Mouse (Mus musculus) intestine, embryonic 14.5 days (tissue): ENCODE measurements around the gene Chn2. TPM values are rescaled to one million over a fixed set of nuclear protein-coding genes. Genes with fewer than 3 reads are reported as not detected.

Experiments used
- ATAC-seq: fragments of 200-750 bp; cut with Nextera tagmentation; replicated peaks from 2 replicates; pipeline ENCODE4 v1.8.0; 2017; ENCODE audit warnings: low read depth, moderate number of reproducible peaks, moderate TSS enrichment, moderate library complexity; ENCODE audit not compliant: low FRiP score, low TSS enrichment
- DNase-seq: peaks from one replicate; pipeline ENCODE4 v3.0.0-alpha.2; 2018; ENCODE audit warnings: low spot score
- H3K27ac ChIP-seq: fragments of 300-500 bp; sonication (generic); 2 replicates; pipeline ENCODE4 v1.5.1; 2014; ENCODE audit warnings: low read depth, mild to moderate bottlenecking, control low read depth
- H3K27me3 ChIP-seq: fragments of 300-500 bp; sonication (generic); replicated peaks from 2 replicates; pipeline ENCODE4 v1.6.1; 2014; ENCODE audit warnings: low read length, control low read depth; ENCODE audit not compliant: control insufficient read depth, insufficient read depth
- H3K36me3 ChIP-seq: fragments of 300-500 bp; sonication (generic); 2 replicates; pipeline ENCODE4 v1.6.1; 2014; ENCODE audit warnings: low read length, control low read depth; ENCODE audit not compliant: control insufficient read depth, insufficient read depth
- H3K4me1 ChIP-seq: fragments of 300-500 bp; sonication (generic); replicated peaks from 2 replicates; pipeline ENCODE4 v1.6.1; 2014; ENCODE audit warnings: low read length, control low read depth, mixed read lengths; ENCODE audit not compliant: control insufficient read depth, insufficient read depth
- H3K4me2 ChIP-seq: fragments of 300-500 bp; sonication (generic); 2 replicates; pipeline ENCODE4 v1.6.1; 2014; ENCODE audit warnings: low read length
- H3K4me3 ChIP-seq: fragments of 300-500 bp; sonication (generic); 2 replicates; pipeline ENCODE4 v1.5.1; 2014; ENCODE audit warnings: low read depth, low read length, control low read depth, mixed read lengths
- H3K9ac ChIP-seq: fragments of 300-500 bp; sonication (generic); 2 replicates; pipeline ENCODE4 v1.6.1; 2014; ENCODE audit warnings: mild to moderate bottlenecking, low read length
- H3K9me3 ChIP-seq: fragments of 300-500 bp; sonication (generic); 2 replicates; pipeline ENCODE4 v1.6.1; 2016; ENCODE audit warnings: low read length, control low read depth; ENCODE audit not compliant: control insufficient read depth
- WGBS: fragments of 180-500 bp; shearing (Covaris S2); extraction: QIAGEN DNeasy Blood & Tissue Kit; methylation state at CpG from one replicate; pipeline ENCODE4 v1.1.7; 2014; 5-methylcytosine and 5-hydroxymethylcytosine counted together
- polyA plus RNA-seq: library from polyadenylated mRNA; unstranded; fragments of >200 nt; fragmentation: Nextera tagmentation; extraction: Ambion mirVana; gene quantifications from 2 replicates; pipeline ENCODE4 v1.2.1, GENCODE M21; 2014

Chn2 gene
- polyA plus RNA-seq, 1 experiment from 2014 or later = 25.0 TPM

GRCm38 (mm10) chr6:54074454-54074853 lies 35.1 kb downstream of the Chn2 start:
- no peak for ATAC-seq
- Histone ChIP-seq H3K4me1 (peaks cover 18% of the 10 kb centered on the region; the same call in 1 of the 2 replicates), H3K9me3 (no peaks in the 10 kb centered on the region), H3K4me2 (no peak overlapping the region), H3K4me3 (no peak overlapping the region), H3K27ac (no peak overlapping the region), H3K9ac (no peak overlapping the region), H3K36me3 (no peaks in the 10 kb centered on the region), H3K27me3 (no peaks in the 10 kb centered on the region)
- 32% methylated on average over 4 of the region's 4 CpGs for WGBS
- DNase-seq = no peak

- Histone ChIP-seq H3K4me3 (no peak overlapping the region), H3K4me1 (peaks cover 18% of the 10 kb centered on the region; the same call in 1 of the 2 replicates), H3K27me3 (no peaks in the 10 kb centered on the region), H3K36me3 (no peaks in the 10 kb centered on the region), H3K9me3 (no peaks in the 10 kb centered on the region), H3K27ac (no peak overlapping the region), H3K4me2 (no peak overlapping the region), H3K9ac (no peak overlapping the region)
- WGBS = 86% methylated on average over 6 of the region's 6 CpGs
- ATAC-seq (no peak), DNase-seq (no peak)
Measured at GRCm38 (mm10) chr6:54075419-54075818, 36.1 kb downstream of the Chn2 start.

- H3K9ac ChIP-seq = no peak overlapping the region
- H3K36me3 ChIP-seq = no peaks in the 10 kb centered on the region
- 85% methylated on average over 5 of the region's 5 CpGs for WGBS
- ATAC-seq (no peak), DNase-seq (no peak)
- no peak overlapping the region for H3K4me3 ChIP-seq
- no peaks in the 10 kb centered on the region for H3K9me3 ChIP-seq
- no peak overlapping the region for H3K4me2 ChIP-seq
- no peaks in the 10 kb centered on the region for H3K27me3 ChIP-seq
- H3K4me1 ChIP-seq = peaks cover 7% of the 10 kb centered on the region; the same call in 1 of the 2 replicates
- no peak overlapping the region for H3K27ac ChIP-seq
Measured at GRCm38 (mm10) chr6:54076625-54077024, 37.3 kb downstream of the Chn2 start.

DNA sequence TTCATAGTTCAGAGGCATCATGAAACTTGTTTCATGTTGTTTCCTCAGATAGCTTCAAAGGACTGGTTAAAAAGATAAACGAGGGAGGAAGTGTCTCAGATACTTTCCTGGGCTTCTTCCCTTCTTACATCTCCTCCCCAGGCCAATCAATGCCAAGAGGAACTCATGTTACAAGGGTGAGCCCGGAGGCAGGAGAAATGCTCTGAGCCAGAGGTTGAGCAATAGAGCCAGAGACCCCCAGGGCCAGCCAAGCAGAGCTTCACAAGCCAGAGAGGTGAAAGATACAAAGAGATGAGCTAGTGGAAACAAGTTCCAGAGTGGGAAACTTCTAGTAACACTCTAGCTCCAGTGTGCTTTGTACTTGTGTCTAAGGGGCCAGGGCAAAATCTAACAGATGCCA lies 38.9 kb downstream of the Chn2 start:
- no peak overlapping the region for H3K9ac ChIP-seq
- ATAC-seq (no peak), DNase-seq (no peak)
- H3K4me1 ChIP-seq = peaks cover 7% of the 10 kb centered on the region; the same call in 1 of the 2 replicates
- WGBS = 44% methylated on average over 2 of the region's 2 CpGs
- H3K9me3 ChIP-seq = no peaks in the 10 kb centered on the region
- H3K27me3 ChIP-seq = no peaks in the 10 kb centered on the region
- no peaks in the 10 kb centered on the region for H3K36me3 ChIP-seq
- H3K4me2 ChIP-seq = no peak overlapping the region
- H3K27ac ChIP-seq = no peak overlapping the region
- H3K4me3 ChIP-seq = no peak overlapping the region

DNA sequence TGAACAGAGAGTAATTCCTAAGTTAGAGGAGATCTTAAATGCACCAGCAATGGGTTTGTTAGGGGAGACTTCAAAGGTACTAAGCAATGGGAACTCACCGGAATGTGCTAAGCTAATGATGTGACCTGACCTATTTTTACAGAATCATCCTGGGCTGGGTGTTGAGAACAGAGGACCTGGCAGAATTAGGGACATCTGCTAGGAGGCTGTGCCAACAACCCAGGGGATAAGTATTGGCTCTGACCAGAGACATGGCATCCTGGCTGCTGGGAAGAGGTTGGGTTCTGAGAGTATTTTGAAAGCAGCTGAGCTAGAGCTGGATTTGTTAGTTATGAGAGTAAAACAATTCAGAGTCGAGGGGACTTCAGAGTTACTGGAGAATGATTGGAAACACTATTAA lies 40.5 kb downstream of the Chn2 start:
- Histone ChIP-seq H3K36me3 (no peaks in the 10 kb centered on the region), H3K27me3 (no peaks in the 10 kb centered on the region), H3K9me3 (no peaks in the 10 kb centered on the region), H3K27ac (no peak overlapping the region), H3K4me3 (no peak overlapping the region), H3K4me2 (no peak overlapping the region), H3K9ac (no peak overlapping the region), H3K4me1 (no peaks in the 10 kb centered on the region)
- DNase-seq (no peak), ATAC-seq (no peak)
- WGBS = 86% methylated on average over 2 of the region's 2 CpGs

DNA sequence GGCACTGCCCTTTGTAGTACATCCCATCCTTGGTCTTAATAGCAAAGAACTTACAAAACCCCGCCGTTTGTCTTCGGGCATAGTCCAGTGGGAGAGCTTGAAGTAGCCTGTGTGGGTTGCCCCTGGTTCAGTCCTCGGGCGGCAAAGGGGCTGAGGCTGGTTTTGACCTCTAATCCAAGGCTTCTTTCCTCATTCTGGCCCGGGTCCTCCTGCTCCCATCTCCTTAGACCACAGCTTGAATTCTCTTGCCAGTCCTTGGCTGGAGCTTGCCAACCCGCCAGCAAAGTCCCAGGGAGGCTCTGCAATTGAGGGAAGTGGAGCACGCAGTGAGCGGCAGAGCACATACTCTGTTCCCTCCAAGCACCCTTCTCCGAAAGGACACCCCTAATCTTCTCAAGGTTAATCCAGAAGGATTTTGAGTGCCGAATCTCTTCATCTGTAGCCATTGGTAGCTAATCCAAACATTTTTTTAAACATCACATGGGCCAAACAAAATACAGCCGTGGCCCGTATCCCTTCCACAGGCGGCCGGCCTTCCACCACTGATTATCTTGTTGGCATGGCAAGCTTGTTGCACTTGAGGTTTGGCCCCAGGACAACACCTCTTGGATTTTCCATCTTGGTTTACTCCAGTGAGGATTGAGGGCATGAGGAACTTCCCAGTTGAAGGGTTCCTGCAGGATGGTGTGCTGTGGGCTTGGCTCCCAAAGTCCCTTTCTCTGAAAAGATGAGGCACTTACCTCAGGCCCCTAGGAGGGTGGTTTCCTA lies 41.3 kb downstream of the Chn2 start:
- no peak overlapping the region for H3K4me2 ChIP-seq
- no peaks in the 10 kb centered on the region for H3K9me3 ChIP-seq
- ATAC-seq (no peak), DNase-seq (no peak)
- no peak overlapping the region for H3K9ac ChIP-seq
- H3K4me1 ChIP-seq = no peaks in the 10 kb centered on the region
- H3K36me3 ChIP-seq = no peaks in the 10 kb centered on the region
- WGBS = 94% methylated on average over 15 of the region's 15 CpGs
- H3K27me3 ChIP-seq = no peaks in the 10 kb centered on the region
- no peak overlapping the region for H3K4me3 ChIP-seq
- H3K27ac ChIP-seq = no peak overlapping the region

GRCm38 (mm10) chr6:54082576-54082975 lies 43.2 kb downstream of the Chn2 start:
- Histone ChIP-seq H3K4me3 (no peak overlapping the region), H3K4me1 (no peaks in the 10 kb centered on the region), H3K36me3 (no peaks in the 10 kb centered on the region), H3K4me2 (no peak overlapping the region), H3K27me3 (no peaks in the 10 kb centered on the region), H3K9me3 (no peaks in the 10 kb centered on the region), H3K27ac (no peak overlapping the region), H3K9ac (no peak overlapping the region)
- ATAC-seq (no peak), DNase-seq (no peak)
- WGBS = 82% methylated on average over 2 of the region's 2 CpGs

- WGBS = 87% methylated on average over 6 of the region's 6 CpGs
- Histone ChIP-seq H3K4me2 (no peak overlapping the region), H3K4me3 (no peak overlapping the region), H3K27ac (no peak overlapping the region), H3K9ac (no peak overlapping the region), H3K4me1 (no peaks in the 10 kb centered on the region), H3K36me3 (no peaks in the 10 kb centered on the region), H3K27me3 (no peaks in the 10 kb centered on the region), H3K9me3 (no peaks in the 10 kb centered on the region)
- DNase-seq (no peak), ATAC-seq (no peak)
Measured at GRCm38 (mm10) chr6:54084046-54084445, 44.7 kb downstream of the Chn2 start.

DNA sequence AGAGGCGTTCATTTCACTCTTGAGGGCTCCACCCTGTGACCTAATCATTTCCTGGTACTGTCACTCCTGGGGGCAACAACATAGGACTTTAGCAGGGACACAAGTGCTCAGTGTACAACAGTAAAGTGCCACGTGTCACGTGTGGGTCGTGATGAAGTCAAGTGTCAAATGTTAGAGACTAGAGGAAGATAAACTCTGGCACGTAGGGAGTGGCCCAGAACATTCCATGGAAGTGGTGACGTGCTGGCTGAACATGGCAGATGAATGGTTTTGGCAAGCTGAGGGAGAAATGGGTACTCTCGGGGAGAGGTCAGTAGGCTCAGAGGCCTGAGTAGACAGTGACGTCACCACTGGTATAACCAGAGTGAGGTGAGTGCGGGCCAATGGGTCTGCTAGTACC lies 45.7 kb downstream of the Chn2 start:
- no peak overlapping the region for H3K27ac ChIP-seq
- H3K9me3 ChIP-seq = no peaks in the 10 kb centered on the region
- no peaks in the 10 kb centered on the region for H3K4me1 ChIP-seq
- H3K27me3 ChIP-seq = no peaks in the 10 kb centered on the region
- ATAC-seq (no peak), DNase-seq (no peak)
- 74% methylated on average over 9 of the region's 9 CpGs for WGBS
- H3K36me3 ChIP-seq = no peaks in the 10 kb centered on the region
- no peak overlapping the region for H3K4me3 ChIP-seq
- no peak overlapping the region for H3K9ac ChIP-seq
- no peak overlapping the region for H3K4me2 ChIP-seq
